Mouse (Mus musculus): Measurements from ENCODE around the gene Kmt2a. TPM values are rescaled to one million over a fixed set of nuclear protein-coding genes. Genes with fewer than 3 reads are reported as not detected.

The Kmt2a gene
- polyA plus RNA-seq, 1 experiment: 4.5 TPM

- peak overlapping the region; percentile 68 for H3K4me3 ChIP-seq
- peaks cover 30% of the 10 kb centered on the region for H3K79me2 ChIP-seq (ENCODE audit: control insufficient read depth, insufficient read depth)
- TF ChIP-seq REST (IDR thresholded peaks at IDR 0.05; ENCODE audit: insufficient read depth, insufficient read length): peak; percentile 75
- TF ChIP-seq TCF3 (IDR thresholded peaks at IDR 0.05; ENCODE audit: insufficient read length, low read depth): no peak
- no peak for TF ChIP-seq CEBPB (IDR thresholded peaks at IDR 0.05; ENCODE audit: insufficient read depth, poor library complexity, severe bottlenecking)
- H3K27me3 ChIP-seq (ENCODE audit: control insufficient read depth, insufficient read depth, insufficient read length): no peaks in the 10 kb centered on the region
- peak overlapping the region; percentile 93 for H3K4me2 ChIP-seq (ENCODE audit: low read depth)
- peaks cover under 1% of the 10 kb centered on the region for H3K36me3 ChIP-seq (ENCODE audit: control insufficient read depth, insufficient read depth)
- peak overlapping the region; percentile 81 for H3ac ChIP-seq (ENCODE audit: control insufficient read depth, insufficient read length)
Measured at GRCm38 (mm10) chr9:44882436-44882980, 1.4 kb upstream of the Kmt2a start.

- peak overlapping the region; percentile 81 for H3ac ChIP-seq (ENCODE audit: control insufficient read depth, insufficient read length)
- peak overlapping the region; percentile 93 for H3K4me2 ChIP-seq (ENCODE audit: low read depth)
- peak overlapping the region; percentile 68 for H3K4me3 ChIP-seq
- H3K79me2 ChIP-seq (ENCODE audit: control insufficient read depth, insufficient read depth): peaks cover 36% of the 10 kb centered on the region
- TF ChIP-seq MAX (IDR thresholded peaks at IDR 0.05; ENCODE audit: low read depth): no peak
- no peak for TF ChIP-seq MYOD1 (IDR thresholded peaks at IDR 0.05; ENCODE audit: control insufficient read depth in 1 of 3, insufficient read length in 2 of 3, low read depth in 2 of 3)
- peak; percentile 95 for TF ChIP-seq POLR2A (IDR thresholded peaks at IDR 0.05; ENCODE audit: insufficient read length, low read depth)
- no peak for TF ChIP-seq CEBPB (IDR thresholded peaks at IDR 0.05; ENCODE audit: insufficient read depth, poor library complexity, severe bottlenecking)
- TF ChIP-seq USF1 (IDR thresholded peaks at IDR 0.05; ENCODE audit: low read depth): no peak
- peak; percentile 9 for TF ChIP-seq REST (IDR thresholded peaks at IDR 0.05; ENCODE audit: insufficient read depth, insufficient read length)
- no peak for TF ChIP-seq TCF3 (IDR thresholded peaks at IDR 0.05; ENCODE audit: insufficient read length, low read depth)
- TF ChIP-seq TCF12 (IDR thresholded peaks at IDR 0.05; ENCODE audit: insufficient read depth, poor library complexity, severe bottlenecking): no peak
- no peak for TF ChIP-seq SRF (IDR thresholded peaks at IDR 0.05; ENCODE audit: control insufficient read depth, insufficient read length, low read depth)
- no peak for TF ChIP-seq MYOG (IDR thresholded peaks at IDR 0.05; ENCODE audit: control insufficient read depth in 1 of 3, insufficient read depth in 1 of 3, insufficient read length in 2 of 3, low read depth in 2 of 3)
- peak; percentile 91 for TF ChIP-seq POLR2AphosphoS2 (IDR thresholded peaks at IDR 0.05; ENCODE audit: insufficient read length, low read depth)
- no peaks in the 10 kb centered on the region for H3K27me3 ChIP-seq (ENCODE audit: control insufficient read depth, insufficient read depth, insufficient read length)
- H3K36me3 ChIP-seq (ENCODE audit: control insufficient read depth, insufficient read depth): peaks cover 6% of the 10 kb centered on the region
Measured at GRCm38 (mm10) chr9:44881941-44882435, 892 bp upstream of the Kmt2a start.

GRCm38 (mm10) chr9:44880309-44881081 is 601 bp downstream of the Kmt2a start:
- Histone ChIP-seq H3K27me3 (ENCODE audit: control insufficient read depth, insufficient read depth, insufficient read length) (no peaks in the 10 kb centered on the region), H3K4me3 (peak overlapping the region; percentile 68), H3ac (ENCODE audit: control insufficient read depth, insufficient read length) (peak overlapping the region; percentile 81), H3K4me2 (ENCODE audit: low read depth) (peak overlapping the region; percentile 94), H3K36me3 (ENCODE audit: control insufficient read depth, insufficient read depth) (peaks cover 10% of the 10 kb centered on the region), H3K79me2 (ENCODE audit: control insufficient read depth, insufficient read depth) (peaks cover 50% of the 10 kb centered on the region)
- no peak for TF ChIP-seq TCF3 (IDR thresholded peaks at IDR 0.05; ENCODE audit: insufficient read length, low read depth)

GRCm38 (mm10) chr9:44879694-44880271 is 1.3 kb downstream of the Kmt2a start:
- H3K36me3 ChIP-seq (ENCODE audit: control insufficient read depth, insufficient read depth): peaks cover 10% of the 10 kb centered on the region
- H3K79me2 ChIP-seq (ENCODE audit: control insufficient read depth, insufficient read depth): peaks cover 58% of the 10 kb centered on the region
- H3K27me3 ChIP-seq (ENCODE audit: control insufficient read depth, insufficient read depth, insufficient read length): no peaks in the 10 kb centered on the region
- peak in 1 of 3 experiments; percentile 9 for TF ChIP-seq MYOD1 (IDR thresholded peaks at IDR 0.05; ENCODE audit: control insufficient read depth in 1 of 3, insufficient read length in 2 of 3, low read depth in 2 of 3)
- TF ChIP-seq POLR2AphosphoS2 (IDR thresholded peaks at IDR 0.05; ENCODE audit: insufficient read length, low read depth): no peak
- peak in 1 of 3 experiments; percentile 25 for TF ChIP-seq MYOG (IDR thresholded peaks at IDR 0.05; ENCODE audit: control insufficient read depth in 1 of 3, insufficient read depth in 1 of 3, insufficient read length in 2 of 3, low read depth in 2 of 3)
- H3K4me2 ChIP-seq (ENCODE audit: low read depth): peak overlapping the region; percentile 94
- H3ac ChIP-seq (ENCODE audit: control insufficient read depth, insufficient read length): peak overlapping the region; percentile 81
- peak overlapping the region; percentile 68 for H3K4me3 ChIP-seq

GRCm38 (mm10) chr9:44878776-44879500 is 2.2 kb downstream of the Kmt2a start:
- H3K4me3 ChIP-seq: peak overlapping the region; percentile 68
- peak overlapping the region; percentile 94 for H3K4me2 ChIP-seq (ENCODE audit: low read depth)
- H3ac ChIP-seq (ENCODE audit: control insufficient read depth, insufficient read length): no peak overlapping the region
- peaks cover 66% of the 10 kb centered on the region for H3K79me2 ChIP-seq (ENCODE audit: control insufficient read depth, insufficient read depth)
- no peaks in the 10 kb centered on the region for H3K27me3 ChIP-seq (ENCODE audit: control insufficient read depth, insufficient read depth, insufficient read length)
- H3K36me3 ChIP-seq (ENCODE audit: control insufficient read depth, insufficient read depth): peaks cover 10% of the 10 kb centered on the region
- TF ChIP-seq POLR2A (IDR thresholded peaks at IDR 0.05; ENCODE audit: insufficient read length, low read depth) (no peak), SRF (IDR thresholded peaks at IDR 0.05; ENCODE audit: control insufficient read depth, insufficient read length, low read depth) (no peak), MAX (IDR thresholded peaks at IDR 0.05; ENCODE audit: low read depth) (no peak), TCF12 (IDR thresholded peaks at IDR 0.05; ENCODE audit: insufficient read depth, poor library complexity, severe bottlenecking) (no peak), E2F4 (IDR thresholded peaks at IDR 0.05; ENCODE audit: insufficient read depth) (no peak), USF1 (IDR thresholded peaks at IDR 0.05; ENCODE audit: low read depth) (no peak), POLR2AphosphoS2 (IDR thresholded peaks at IDR 0.05; ENCODE audit: insufficient read length, low read depth) (no peak)
